7 mouse cellular contexts compared by ENCODE assay signal in the genomic region with DNA sequence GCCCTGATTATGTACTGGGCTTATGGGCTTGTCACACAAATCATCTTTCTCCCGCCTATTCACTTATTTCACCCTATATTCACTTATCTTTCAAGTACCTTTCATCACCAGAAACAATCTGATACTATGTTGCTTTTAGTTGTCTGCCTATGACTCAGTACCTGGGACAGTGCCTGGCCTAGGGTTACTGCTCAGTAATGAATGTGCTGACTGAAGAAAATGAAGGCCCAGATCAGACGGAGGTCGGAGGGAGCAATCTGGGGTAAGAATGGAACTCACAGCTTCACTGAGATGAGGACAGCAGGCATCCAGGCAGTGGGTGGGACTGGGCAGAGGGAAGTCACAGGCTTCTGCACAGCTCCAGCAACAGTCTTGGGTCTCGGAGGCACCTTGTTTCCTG. TPM values are rescaled to one million over a fixed set of nuclear protein-coding genes. Genes with fewer than 3 reads are reported as not detected.
A peak's percentile ranks its signal among the peaks of the same experiment; 100 is the strongest.
DNase-seq lines count a peak whose midpoint lies in the region; ATAC-seq lines count a peak whose summit lies in the region.

No protein-coding gene starts in this region.

- DNase-seq in kidney, adult 11 months: no peak
- DNase-seq in NIH3T3 (ENCODE audit: low read depth): peak; percentile 80
- no peak for DNase-seq in forebrain, embryonic 11.5 days (ENCODE audit: low spot score)
- no peak for DNase-seq in left cerebral cortex, adult 11 months (ENCODE audit: low spot score)
- DNase-seq in ovary, postnatal 14 days (ENCODE audit: low spot score): no peak

- peaks cover 15% of the 10 kb centered on the region for H3K36me3 ChIP-seq in kidney, embryonic 14.5 days (ENCODE audit: control insufficient read depth, insufficient read depth, low read length)
- H3K36me3 ChIP-seq in forebrain, embryonic 11.5 days (ENCODE audit: control insufficient read depth, insufficient read depth, low read length): peaks cover 4% of the 10 kb centered on the region; the same call in 1 of the 2 replicates
- H3K36me3 ChIP-seq in midbrain, embryonic 13.5 days: peaks cover 14% of the 10 kb centered on the region

- H3K27me3 ChIP-seq in kidney, embryonic 14.5 days (ENCODE audit: control insufficient read depth, insufficient read depth, low read length): no peaks in the 10 kb centered on the region
- H3K27me3 ChIP-seq in forebrain, embryonic 11.5 days (ENCODE audit: control insufficient read depth, insufficient read depth, low read length): no peaks in the 10 kb centered on the region
- H3K27me3 ChIP-seq in midbrain, embryonic 13.5 days: no peaks in the 10 kb centered on the region

- whole genome bisulfite sequencing in kidney, embryonic 14.5 days: 67% methylated on average over 4 of the region's 4 CpGs
- WGBS in forebrain, embryonic 11.5 days: 82% methylated on average over 4 of the region's 4 CpGs
- WGBS in midbrain, embryonic 13.5 days: 85% methylated on average over 4 of the region's 4 CpGs

- H3K9ac ChIP-seq in kidney, embryonic 14.5 days (ENCODE audit: low read depth, low read length): peak overlapping the region; percentile 74; the same call in 1 of the 2 replicates
- peak overlapping the region; percentile 87; the same call in 1 of the 2 replicates for H3K9ac ChIP-seq in forebrain, embryonic 11.5 days (ENCODE audit: low read length)
- H3K9ac ChIP-seq in midbrain, embryonic 13.5 days (replicated peaks): peak overlapping the region; percentile 87; the same call in 1 of the 2 replicates

- H3K9me3 ChIP-seq in kidney, embryonic 14.5 days (ENCODE audit: control insufficient read depth, low read length): no peaks in the 10 kb centered on the region
- H3K9me3 ChIP-seq in forebrain, embryonic 11.5 days (ENCODE audit: control insufficient read depth, low read length): no peaks in the 10 kb centered on the region
- H3K9me3 ChIP-seq in midbrain, embryonic 13.5 days: no peaks in the 10 kb centered on the region

- no peak overlapping the region for H3K27ac ChIP-seq in kidney, embryonic 14.5 days (ENCODE audit: low read depth, low read length)
- H3K27ac ChIP-seq in forebrain, embryonic 11.5 days (ENCODE audit: low read depth, low read length): no peak overlapping the region
- no peak overlapping the region for H3K27ac ChIP-seq in midbrain, embryonic 13.5 days

- peak overlapping the region; percentile 63; the same call in 1 of the 2 replicates for H3K4me3 ChIP-seq in kidney, embryonic 14.5 days (ENCODE audit: low read length)
- no peak overlapping the region for H3K4me3 ChIP-seq in forebrain, embryonic 11.5 days (ENCODE audit: low read depth, low read length)
- no peak overlapping the region for H3K4me3 ChIP-seq in midbrain, embryonic 13.5 days (replicated peaks)

- ATAC-seq in kidney, embryonic 14.5 days (ENCODE audit: low FRiP score, low TSS enrichment): no peak
- no peak for ATAC-seq in forebrain, embryonic 11.5 days (replicated peaks; ENCODE audit: low FRiP score)
- no peak for ATAC-seq in midbrain, embryonic 13.5 days

- H3K4me2 ChIP-seq in kidney, embryonic 14.5 days (replicated peaks; ENCODE audit: low read depth, low read length): peak overlapping the region; percentile 81; the same call in 1 of the 2 replicates
- H3K4me2 ChIP-seq in forebrain, embryonic 11.5 days (ENCODE audit: low read depth, low read length, severe bottlenecking): peak overlapping the region; percentile 83; the same call in 1 of the 2 replicates
- peak overlapping the region; percentile 87 for H3K4me2 ChIP-seq in midbrain, embryonic 13.5 days (replicated peaks)

- H3K4me1 ChIP-seq in kidney, embryonic 14.5 days (ENCODE audit: control insufficient read depth, insufficient read depth, low read length): peaks cover 12% of the 10 kb centered on the region
- H3K4me1 ChIP-seq in forebrain, embryonic 11.5 days (replicated peaks; ENCODE audit: control insufficient read depth, insufficient read depth, low read length): peaks cover 8% of the 10 kb centered on the region; the same call in 1 of the 2 replicates
- peaks cover 20% of the 10 kb centered on the region for H3K4me1 ChIP-seq in midbrain, embryonic 13.5 days (replicated peaks)

RNA-seq across cellular contexts. Expression of a gene that starts 9.9 kb away (rescaled TPM):
- 0.15 TPM in 1 of 2 replicates, not detected in the other for polyA plus RNA-seq in kidney, embryonic 14.5 days (2014; fragmentation: Nextera tagmentation; extraction: Ambion mirVana)
- polyA plus RNA-seq in forebrain, embryonic 11.5 days (2014; fragmentation: Nextera tagmentation; extraction: Ambion mirVana): 10.2 and 10.6 TPM in 2 replicates
- polyA plus RNA-seq in midbrain, embryonic 13.5 days (2015; fragmentation: Nextera tagmentation; extraction: Ambion mirVana): 48.3 and 52.6 TPM in 2 replicates

RNA-seq across cellular contexts. Expression of a gene that starts 15.1 kb away (rescaled TPM):
- polyA plus RNA-seq in kidney, embryonic 14.5 days (2014; fragmentation: Nextera tagmentation; extraction: Ambion mirVana): 294 and 371 TPM in 2 replicates
- 348 and 392 TPM in 2 replicates for polyA plus RNA-seq in forebrain, embryonic 11.5 days (2014; fragmentation: Nextera tagmentation; extraction: Ambion mirVana)
- 224 and 241 TPM in 2 replicates for polyA plus RNA-seq in midbrain, embryonic 13.5 days (2015; fragmentation: Nextera tagmentation; extraction: Ambion mirVana)

RNA-seq across cellular contexts. Expression of a gene that starts 24.0 kb away (rescaled TPM):
- not detected in 2 replicates for polyA plus RNA-seq in kidney, embryonic 14.5 days (2014; fragmentation: Nextera tagmentation; extraction: Ambion mirVana)
- not detected in 2 replicates for polyA plus RNA-seq in forebrain, embryonic 11.5 days (2014; fragmentation: Nextera tagmentation; extraction: Ambion mirVana)
- polyA plus RNA-seq in midbrain, embryonic 13.5 days (2015; fragmentation: Nextera tagmentation; extraction: Ambion mirVana): not detected in 2 replicates

RNA-seq across cellular contexts. Expression of a gene that starts 26.1 kb away (rescaled TPM):
- 0.24 and 0.36 TPM in 2 replicates for polyA plus RNA-seq in kidney, embryonic 14.5 days (2014; fragmentation: Nextera tagmentation; extraction: Ambion mirVana)
- 0.28 and 0.61 TPM in 2 replicates for polyA plus RNA-seq in forebrain, embryonic 11.5 days (2014; fragmentation: Nextera tagmentation; extraction: Ambion mirVana)
- 0.36 and 0.49 TPM in 2 replicates for polyA plus RNA-seq in midbrain, embryonic 13.5 days (2015; fragmentation: Nextera tagmentation; extraction: Ambion mirVana)

RNA-seq across cellular contexts. Expression of a gene that starts 30.6 kb away (rescaled TPM):
- 87.5 and 94.5 TPM in 2 replicates for polyA plus RNA-seq in kidney, embryonic 14.5 days (2014; fragmentation: Nextera tagmentation; extraction: Ambion mirVana)
- polyA plus RNA-seq in forebrain, embryonic 11.5 days (2014; fragmentation: Nextera tagmentation; extraction: Ambion mirVana): 63.9 and 80.5 TPM in 2 replicates
- polyA plus RNA-seq in midbrain, embryonic 13.5 days (2015; fragmentation: Nextera tagmentation; extraction: Ambion mirVana): 163 and 180 TPM in 2 replicates
